Mouse (Mus musculus): ENCODE results near the gene Asf1a. TPM values are rescaled to one million over a fixed set of nuclear protein-coding genes. Genes with fewer than 3 reads are reported as not detected.
"Not testable (repeated sequence)": the region's sequence is repeated elsewhere in the genome, so short reads cannot be mapped to it uniquely, and the experiment has no call there.

Asf1a gene
- total RNA-seq (2021): 10 to 100 TPM; 31.2 to 39.1 TPM

- intact Hi-C loops (cut with DNase I): no loop called here
These were observed at the start of gene Asf1a for GRCm38 (mm10) chr10:53596677-53597120. TSS of gene Asf1a (plus strand) at chr10:53596757.

GRCm38 (mm10) chr10:53562001-53562400 lies 34.6 kb upstream of the Asf1a start:
- intact Hi-C loops (cut with DNase I): no loop called here
- no peak for DNase-seq

More at GRCm38 (mm10) chr10:53596677-53597120, at the start of gene Asf1a:
- DNase-seq: peak; percentile 98

GRCm38 (mm10) chr10:53565538-53565937 lies 31.0 kb upstream of the Asf1a start:
- DNase-seq: no peak
- intact Hi-C loops (cut with DNase I): no loop called here

DNA sequence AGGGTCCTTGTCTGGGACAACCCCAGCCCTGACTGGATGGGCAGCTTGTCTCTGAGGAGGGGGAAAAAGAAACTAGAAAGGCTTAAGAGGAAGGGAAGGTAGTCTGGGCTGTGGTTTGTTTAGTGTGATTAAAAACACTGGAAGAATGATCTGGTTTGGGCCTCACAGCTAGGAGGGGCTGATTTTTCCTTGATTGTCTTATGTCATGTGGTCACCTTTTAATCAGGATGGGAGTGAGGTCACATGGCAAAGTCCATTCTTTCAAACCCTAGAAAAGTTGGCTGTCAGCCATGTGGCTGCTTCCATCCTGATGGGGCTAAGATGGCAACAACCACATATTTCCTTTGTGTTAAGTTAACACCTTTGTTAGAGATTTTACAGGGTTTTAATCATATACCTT lies 28.0 kb upstream of the Asf1a start:
- peak in 1 of 2 experiments; percentile 8 for DNase-seq
- intact Hi-C loops (cut with DNase I): no loop called here

DNA sequence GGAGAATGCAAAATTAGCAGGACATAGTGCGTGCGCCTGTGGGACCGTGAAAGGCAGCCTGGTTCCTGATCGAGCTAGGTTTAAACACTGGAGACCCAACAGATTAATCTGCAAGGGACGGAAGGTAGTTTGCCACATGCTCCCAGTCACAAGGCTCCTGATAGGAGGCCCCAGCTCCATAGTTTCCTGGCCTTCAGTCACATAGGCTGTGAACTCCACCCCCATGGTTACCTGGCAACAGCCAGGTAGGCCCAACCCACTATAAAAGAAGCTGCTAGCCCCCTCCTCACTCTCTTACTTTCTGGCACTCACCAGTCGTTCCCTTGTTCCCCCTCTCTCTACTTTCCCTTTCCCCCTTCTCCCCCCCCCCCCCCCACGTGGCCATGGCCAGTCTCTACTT lies 16.4 kb upstream of the Asf1a start:
- intact Hi-C loops (cut with DNase I): no loop called here

DNA sequence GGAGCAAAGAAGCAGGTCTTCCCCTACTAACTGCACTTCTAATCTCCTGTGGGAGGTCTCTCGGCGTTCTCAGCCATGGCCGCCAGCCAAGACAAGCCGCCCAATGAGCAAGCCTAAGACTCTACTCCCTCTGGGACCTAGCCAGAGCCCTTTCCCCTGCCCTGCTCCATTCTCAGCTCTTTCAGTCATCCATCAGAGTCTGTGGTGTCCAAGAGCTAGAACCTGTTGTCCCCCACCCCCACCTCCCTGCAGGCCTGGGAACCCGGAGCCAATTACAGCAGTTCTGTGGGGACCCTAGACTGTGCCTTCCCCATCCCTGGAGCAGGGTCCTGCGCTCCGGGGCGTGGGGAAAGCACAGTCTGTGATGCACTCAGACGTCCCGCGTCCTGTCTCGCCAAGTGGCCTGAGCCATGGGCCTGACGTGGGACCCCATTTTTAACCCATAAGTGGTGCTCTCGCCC lies 15.9 kb upstream of the Asf1a start:
- intact Hi-C loops (cut with DNase I): no loop called here
- DNase-seq: peak; percentile 80 to 82

More for the DNA sequence above, 16.4 kb upstream of the Asf1a start:
- DNase-seq: peak; percentile 12 to 31

GRCm38 (mm10) chr10:53581087-53581486 lies 15.5 kb upstream of the Asf1a start:
- intact Hi-C loops (cut with DNase I): no loop called here
- no peak for DNase-seq

DNA sequence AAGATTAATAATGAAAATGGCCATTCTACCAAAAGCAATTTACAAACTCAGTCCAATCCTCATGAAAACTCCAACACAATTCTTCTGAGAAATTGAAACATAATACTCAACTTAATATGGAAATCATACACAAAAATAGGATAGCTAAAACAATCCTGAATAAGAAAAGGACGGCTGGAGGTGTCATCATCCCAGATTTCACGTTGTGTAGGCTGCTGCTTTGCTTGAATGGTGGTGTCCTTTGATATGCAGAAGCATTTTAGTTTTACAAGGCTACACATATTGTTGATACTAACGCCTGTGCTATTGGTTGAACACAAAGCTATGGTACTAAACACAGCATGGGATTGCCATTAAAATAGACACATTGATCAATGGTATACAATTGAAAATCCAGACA lies 10.8 kb upstream of the Asf1a start:
- intact Hi-C loops (cut with DNase I): no loop called here
- DNase-seq: no peak

DNA sequence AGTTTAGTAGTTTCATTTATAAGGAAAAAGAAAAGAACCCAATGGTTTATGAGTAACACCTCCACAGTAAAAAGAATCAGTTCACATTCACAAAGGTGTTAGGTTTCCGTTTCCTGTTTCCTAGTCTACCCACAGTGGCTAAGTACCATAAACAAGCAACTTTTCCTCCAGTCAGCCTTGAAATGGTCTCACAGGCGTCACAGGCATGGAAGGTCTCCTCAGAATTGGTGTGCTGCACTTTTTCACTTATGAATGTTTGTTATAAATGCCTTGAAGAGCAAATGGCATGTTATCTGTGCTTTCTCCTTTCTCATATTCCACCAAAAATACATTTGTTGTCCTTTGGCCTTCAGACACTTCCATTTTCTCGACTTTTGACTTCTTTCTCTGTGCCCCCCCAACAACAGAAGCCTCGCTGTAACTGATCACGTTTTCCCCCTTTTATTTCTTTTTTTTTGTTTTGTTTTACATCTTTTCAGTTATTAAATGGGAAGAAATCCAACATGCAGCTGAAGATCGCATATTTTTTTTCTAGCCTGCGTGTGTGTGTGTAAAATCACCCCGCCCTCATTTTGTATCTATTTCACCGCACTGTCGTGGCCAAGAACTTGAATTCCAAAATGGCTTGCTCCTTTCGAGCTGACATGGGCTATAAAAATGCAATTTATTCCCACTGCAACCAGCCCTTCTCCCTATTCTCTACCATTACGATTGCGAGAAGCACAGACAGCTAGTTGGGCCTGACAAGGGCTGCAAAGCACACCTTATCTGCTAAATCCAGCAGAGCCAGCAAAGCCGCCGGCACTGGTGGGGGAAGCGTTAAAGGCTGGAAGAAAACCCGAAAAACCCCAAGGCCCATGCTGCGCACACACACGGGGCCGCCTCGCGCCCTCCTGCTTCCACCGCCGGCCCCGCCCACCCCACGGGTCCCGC lies 547 bp upstream of the Asf1a start:
- peak; percentile 5 to 18 for DNase-seq
- intact Hi-C loops (cut with DNase I): no loop called here

DNA sequence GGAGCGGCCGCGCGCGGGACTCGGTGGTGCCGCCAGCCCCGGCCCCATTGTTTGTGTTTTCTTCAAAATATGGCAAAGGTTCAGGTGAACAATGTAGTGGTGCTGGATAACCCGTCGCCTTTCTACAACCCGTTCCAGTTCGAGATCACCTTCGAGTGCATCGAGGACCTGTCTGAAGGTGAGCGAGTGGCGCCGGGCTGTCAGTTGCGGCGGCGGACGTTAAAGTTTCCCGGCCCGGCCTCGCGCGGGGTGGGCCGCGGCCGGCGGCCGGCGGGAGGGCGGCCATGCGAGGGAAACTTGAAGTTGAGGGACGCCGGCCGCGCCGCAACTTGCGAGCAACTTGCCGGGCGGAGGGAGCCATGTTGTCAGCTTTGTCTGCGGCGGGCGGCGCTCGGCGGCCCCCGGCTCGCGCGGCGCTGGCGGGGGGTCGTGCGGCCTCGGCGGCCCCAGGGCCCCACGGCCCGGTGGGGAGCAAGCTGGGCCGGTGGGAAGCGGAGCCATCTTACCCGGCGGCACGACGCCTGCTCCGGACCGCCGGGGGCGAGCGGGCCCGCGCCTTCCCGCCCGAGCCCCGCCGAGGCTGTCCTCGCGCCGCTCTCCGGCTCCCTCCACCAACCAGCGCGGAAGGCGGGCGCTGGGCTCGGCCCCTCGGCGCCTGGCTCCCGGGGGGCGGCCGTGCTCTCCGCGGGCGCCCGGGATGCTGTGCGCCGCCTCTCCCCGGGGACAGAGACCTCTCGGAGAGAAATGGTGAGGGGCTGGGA lies 744 bp downstream of the Asf1a start:
- intact Hi-C loops (cut with DNase I): no loop called here
- DNase-seq: peak in 1 of 2 experiments; percentile 58

GRCm38 (mm10) chr10:53598821-53599220 lies 2.3 kb downstream of the Asf1a start:
- no peak for DNase-seq
- intact Hi-C loops (cut with DNase I): loop anchor here (1.0 kb wide), 1 partner anchor 30 kb away; no protein-coding TSS in a partner anchor

- DNase-seq: no peak
- intact Hi-C loops (cut with DNase I): no loop called here
These were observed 8.8 kb downstream of the Asf1a start for GRCm38 (mm10) chr10:53605328-53605727.

DNA sequence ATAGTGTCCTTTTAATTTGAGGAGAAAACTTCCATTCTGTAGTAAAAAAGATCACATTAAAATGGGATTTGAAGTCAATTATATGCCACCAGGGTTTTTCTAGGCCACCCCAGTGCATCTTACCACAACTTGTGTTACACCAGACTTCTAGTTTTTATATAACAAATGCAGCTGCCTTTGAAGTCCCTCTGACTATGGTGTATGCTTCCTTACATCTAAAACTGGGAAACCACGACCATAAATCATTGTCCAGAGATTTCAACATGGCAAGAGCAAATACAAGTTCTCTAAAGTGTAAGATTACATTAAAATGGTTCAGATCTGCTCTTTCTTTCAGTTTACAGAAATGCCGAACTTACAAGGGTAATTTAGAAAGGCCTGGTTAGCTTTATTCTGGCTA lies 11.7 kb downstream of the Asf1a start:
- intact Hi-C loops (cut with DNase I): no loop called here
- no peak for DNase-seq

DNA sequence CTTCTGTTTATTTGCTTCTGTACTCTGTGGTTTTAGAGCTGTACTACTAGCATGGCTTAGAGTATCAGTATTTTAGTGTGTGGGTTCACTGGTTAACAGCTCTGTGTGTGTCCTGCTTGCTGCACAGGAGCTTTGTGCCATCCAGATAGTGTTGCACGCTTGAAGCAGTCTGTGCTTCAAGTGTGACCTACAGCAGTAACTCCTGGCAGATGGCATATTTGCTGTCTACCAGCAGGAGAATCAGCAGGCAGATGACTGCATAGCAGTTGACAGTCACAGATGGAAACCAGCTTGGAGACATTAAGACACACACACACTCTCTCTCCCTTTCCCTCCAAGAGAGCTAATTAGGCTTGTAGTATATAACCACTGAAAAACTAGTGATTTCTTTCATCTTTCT lies 15.6 kb downstream of the Asf1a start:
- intact Hi-C loops (cut with DNase I): no loop called here
- DNase-seq: no peak

GRCm38 (mm10) chr10:53613955-53614354 lies 17.4 kb downstream of the Asf1a start:
- DNase-seq: no peak
- intact Hi-C loops (cut with DNase I): no loop called here

GRCm38 (mm10) chr10:53615850-53616616 lies 19.5 kb downstream of the Asf1a start:
- DNase-seq: no peak
- intact Hi-C loops (cut with DNase I): no loop called here

- DNase-seq: peak; percentile 92
- intact Hi-C loops (cut with DNase I): loop anchor here (1.0 kb wide), 1 partner anchor 31 kb away; no protein-coding TSS in a partner anchor
These were observed 32.8 kb downstream of the Asf1a start for GRCm38 (mm10) chr10:53629247-53629917.

DNA sequence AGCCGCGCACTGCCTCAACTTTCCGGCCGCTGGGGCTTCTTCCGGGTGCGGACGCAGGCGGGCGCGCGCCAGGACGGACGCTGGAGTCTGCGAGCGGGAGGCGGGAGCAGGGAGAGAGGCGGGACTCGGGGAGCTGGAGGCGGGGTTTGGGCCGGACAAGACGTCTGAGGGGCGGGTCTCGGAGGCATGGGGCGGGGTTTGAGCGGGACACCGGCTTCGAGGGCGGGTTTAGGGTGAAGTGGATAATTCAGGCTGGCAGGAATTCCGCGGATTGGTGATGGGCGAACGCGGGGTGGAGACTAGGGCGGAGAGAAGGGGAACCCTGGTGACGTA lies 33.3 kb downstream of the Asf1a start:
- intact Hi-C loops (cut with DNase I): loop anchor here (1.0 kb wide), 1 partner anchor 32 kb away; no protein-coding TSS in a partner anchor
- DNase-seq: peak; percentile 97 to 98

GRCm38 (mm10) chr10:53630339-53630738 lies 33.8 kb downstream of the Asf1a start, which contains the start of gene Mcm9:
TSS of gene Mcm9 (minus strand) at chr10:53630439.
- DNase-seq; intact Hi-C loops (cut with DNase I): not testable (repeated sequence)

DNA sequence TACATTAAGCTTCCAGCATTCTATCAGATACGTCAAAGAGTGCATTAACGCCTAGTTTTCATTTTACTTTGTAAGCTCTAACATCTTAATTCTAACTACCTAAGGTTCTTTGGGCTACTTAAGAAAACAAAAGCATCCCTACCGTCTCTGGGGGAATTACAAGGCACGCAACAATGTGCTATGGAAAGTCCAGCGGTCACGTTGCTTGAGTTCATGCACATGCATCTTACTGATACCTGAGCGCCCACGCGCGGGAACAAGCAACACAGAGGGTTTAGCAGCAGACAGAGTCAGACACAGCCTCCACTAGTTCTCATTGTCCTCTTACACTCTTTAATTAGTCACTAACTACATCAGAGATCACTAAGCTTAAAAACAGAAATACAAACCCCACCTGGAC lies 37.6 kb downstream of the Asf1a start:
- no peak for DNase-seq
- intact Hi-C loops (cut with DNase I): no loop called here
